Mouse (Mus musculus): Measurements from ENCODE around the gene Bard1. TPM values are rescaled to one million over a fixed set of nuclear protein-coding genes. Genes with fewer than 3 reads are reported as not detected.

Bard1 gene
- polyA plus RNA-seq, 1 experiment from 2014 or later: 2.7 TPM

GRCm38 (mm10) chr1:71068728-71069304, 34.1 kb downstream of the Bard1 start:
- Histone ChIP-seq H3K36me3 (ENCODE audit: control insufficient read depth, insufficient read depth, low read length) (no peaks in the 10 kb centered on the region), H3K4me2 (replicated peaks; ENCODE audit: low read depth, low read length) (no peak overlapping the region), H3K4me1 (replicated peaks; ENCODE audit: control insufficient read depth, insufficient read depth, low read length) (no peaks in the 10 kb centered on the region), H3K27ac (ENCODE audit: low read depth, low read length) (no peak overlapping the region), H3K4me3 (ENCODE audit: low read depth, low read length) (no peak overlapping the region), H3K27me3 (ENCODE audit: control insufficient read depth, insufficient read depth, low read length) (no peaks in the 10 kb centered on the region), H3K9ac (ENCODE audit: low read depth, low read length) (no peak overlapping the region), H3K9me3 (ENCODE audit: control insufficient read depth, low read length) (no peaks in the 10 kb centered on the region)
- DNase-seq (ENCODE audit: low spot score) (no peak), ATAC-seq (ENCODE audit: low FRiP score) (no peak)
- WGBS: 98% methylated on average over 3 of the region's 3 CpGs

GRCm38 (mm10) chr1:71063885-71064492, 39.0 kb downstream of the Bard1 start:
- H3K4me3 ChIP-seq (ENCODE audit: low read depth, low read length): no peak overlapping the region
- WGBS: 93% methylated on average over 16 of the region's 16 CpGs
- H3K4me1 ChIP-seq (replicated peaks; ENCODE audit: control insufficient read depth, insufficient read depth, low read length): no peaks in the 10 kb centered on the region
- H3K27me3 ChIP-seq (ENCODE audit: control insufficient read depth, insufficient read depth, low read length): no peaks in the 10 kb centered on the region
- no peak for ATAC-seq (ENCODE audit: low FRiP score)
- DNase-seq (ENCODE audit: low spot score): no peak
- H3K36me3 ChIP-seq (ENCODE audit: control insufficient read depth, insufficient read depth, low read length): no peaks in the 10 kb centered on the region
- no peak overlapping the region for H3K9ac ChIP-seq (ENCODE audit: low read depth, low read length)
- H3K4me2 ChIP-seq (replicated peaks; ENCODE audit: low read depth, low read length): no peak overlapping the region
- H3K9me3 ChIP-seq (ENCODE audit: control insufficient read depth, low read length): no peaks in the 10 kb centered on the region
- no peak overlapping the region for H3K27ac ChIP-seq (ENCODE audit: low read depth, low read length)

GRCm38 (mm10) chr1:71056143-71056542, 46.8 kb downstream of the Bard1 start:
- H3K27ac ChIP-seq (ENCODE audit: low read depth, low read length): no peak overlapping the region
- H3K27me3 ChIP-seq (ENCODE audit: control insufficient read depth, insufficient read depth, low read length): no peaks in the 10 kb centered on the region
- no peak overlapping the region for H3K4me3 ChIP-seq (ENCODE audit: low read depth, low read length)
- ATAC-seq (ENCODE audit: low FRiP score) (no peak), DNase-seq (ENCODE audit: low spot score) (no peak)
- 84% methylated on average over 4 of the region's 4 CpGs for WGBS
- no peaks in the 10 kb centered on the region for H3K36me3 ChIP-seq (ENCODE audit: control insufficient read depth, insufficient read depth, low read length)
- H3K4me1 ChIP-seq (replicated peaks; ENCODE audit: control insufficient read depth, insufficient read depth, low read length): no peaks in the 10 kb centered on the region
- H3K9ac ChIP-seq (ENCODE audit: low read depth, low read length): no peak overlapping the region
- H3K4me2 ChIP-seq (replicated peaks; ENCODE audit: low read depth, low read length): no peak overlapping the region
- H3K9me3 ChIP-seq (ENCODE audit: control insufficient read depth, low read length): no peaks in the 10 kb centered on the region

- DNase-seq (ENCODE audit: low spot score) (no peak), ATAC-seq (ENCODE audit: low FRiP score) (no peak)
- Histone ChIP-seq H3K4me2 (replicated peaks; ENCODE audit: low read depth, low read length) (no peak overlapping the region), H3K4me1 (replicated peaks; ENCODE audit: control insufficient read depth, insufficient read depth, low read length) (no peaks in the 10 kb centered on the region), H3K36me3 (ENCODE audit: control insufficient read depth, insufficient read depth, low read length) (no peaks in the 10 kb centered on the region), H3K9ac (ENCODE audit: low read depth, low read length) (no peak overlapping the region), H3K27ac (ENCODE audit: low read depth, low read length) (no peak overlapping the region), H3K4me3 (ENCODE audit: low read depth, low read length) (no peak overlapping the region), H3K9me3 (ENCODE audit: control insufficient read depth, low read length) (no peaks in the 10 kb centered on the region), H3K27me3 (ENCODE audit: control insufficient read depth, insufficient read depth, low read length) (no peaks in the 10 kb centered on the region)
- 84% methylated on average over 1 of the region's 1 CpGs for WGBS
Observed at GRCm38 (mm10) chr1:71055454-71055853, 47.5 kb downstream of the Bard1 start.

- H3K4me3 ChIP-seq (ENCODE audit: low read depth, low read length): no peak overlapping the region
- H3K36me3 ChIP-seq (ENCODE audit: control insufficient read depth, insufficient read depth, low read length): no peaks in the 10 kb centered on the region
- H3K4me1 ChIP-seq (replicated peaks; ENCODE audit: control insufficient read depth, insufficient read depth, low read length): no peaks in the 10 kb centered on the region
- no peak overlapping the region for H3K9ac ChIP-seq (ENCODE audit: low read depth, low read length)
- H3K27me3 ChIP-seq (ENCODE audit: control insufficient read depth, insufficient read depth, low read length): no peaks in the 10 kb centered on the region
- DNase-seq (ENCODE audit: low spot score) (no peak), ATAC-seq (ENCODE audit: low FRiP score) (no peak)
- 89% methylated on average over 2 of the region's 2 CpGs for WGBS
- no peak overlapping the region for H3K27ac ChIP-seq (ENCODE audit: low read depth, low read length)
- no peak overlapping the region for H3K4me2 ChIP-seq (replicated peaks; ENCODE audit: low read depth, low read length)
- no peaks in the 10 kb centered on the region for H3K9me3 ChIP-seq (ENCODE audit: control insufficient read depth, low read length)
Observed at GRCm38 (mm10) chr1:71052756-71053155, 50.2 kb downstream of the Bard1 start.

- Histone ChIP-seq H3K27ac (ENCODE audit: low read depth, low read length) (no peak overlapping the region), H3K4me2 (replicated peaks; ENCODE audit: low read depth, low read length) (no peak overlapping the region), H3K4me1 (replicated peaks; ENCODE audit: control insufficient read depth, insufficient read depth, low read length) (no peaks in the 10 kb centered on the region), H3K9me3 (ENCODE audit: control insufficient read depth, low read length) (no peaks in the 10 kb centered on the region), H3K36me3 (ENCODE audit: control insufficient read depth, insufficient read depth, low read length) (no peaks in the 10 kb centered on the region), H3K9ac (ENCODE audit: low read depth, low read length) (no peak overlapping the region), H3K4me3 (ENCODE audit: low read depth, low read length) (no peak overlapping the region), H3K27me3 (ENCODE audit: control insufficient read depth, insufficient read depth, low read length) (no peaks in the 10 kb centered on the region)
- DNase-seq (ENCODE audit: low spot score) (no peak), ATAC-seq (ENCODE audit: low FRiP score) (no peak)
- WGBS: 87% methylated on average over 3 of the region's 3 CpGs
Observed at GRCm38 (mm10) chr1:71052252-71052651, 50.7 kb downstream of the Bard1 start.

- Histone ChIP-seq H3K36me3 (ENCODE audit: control insufficient read depth, insufficient read depth, low read length) (no peaks in the 10 kb centered on the region), H3K4me2 (replicated peaks; ENCODE audit: low read depth, low read length) (no peak overlapping the region), H3K27me3 (ENCODE audit: control insufficient read depth, insufficient read depth, low read length) (no peaks in the 10 kb centered on the region), H3K27ac (ENCODE audit: low read depth, low read length) (no peak overlapping the region), H3K4me1 (replicated peaks; ENCODE audit: control insufficient read depth, insufficient read depth, low read length) (no peaks in the 10 kb centered on the region), H3K9ac (ENCODE audit: low read depth, low read length) (no peak overlapping the region), H3K9me3 (ENCODE audit: control insufficient read depth, low read length) (no peaks in the 10 kb centered on the region), H3K4me3 (ENCODE audit: low read depth, low read length) (no peak overlapping the region)
- 85% methylated on average over 2 of the region's 2 CpGs for WGBS
- DNase-seq (ENCODE audit: low spot score) (no peak), ATAC-seq (ENCODE audit: low FRiP score) (no peak)
Observed at GRCm38 (mm10) chr1:71045141-71045540, 57.8 kb downstream of the Bard1 start.

- H3K27me3 ChIP-seq (ENCODE audit: control insufficient read depth, insufficient read depth, low read length): no peaks in the 10 kb centered on the region
- no peak overlapping the region for H3K4me3 ChIP-seq (ENCODE audit: low read depth, low read length)
- H3K9me3 ChIP-seq (ENCODE audit: control insufficient read depth, low read length): no peaks in the 10 kb centered on the region
- H3K4me2 ChIP-seq (replicated peaks; ENCODE audit: low read depth, low read length): no peak overlapping the region
- no peaks in the 10 kb centered on the region for H3K36me3 ChIP-seq (ENCODE audit: control insufficient read depth, insufficient read depth, low read length)
- H3K4me1 ChIP-seq (replicated peaks; ENCODE audit: control insufficient read depth, insufficient read depth, low read length): no peaks in the 10 kb centered on the region
- DNase-seq (ENCODE audit: low spot score) (no peak), ATAC-seq (ENCODE audit: low FRiP score) (no peak)
- WGBS: 92% methylated on average over 3 of the region's 3 CpGs
- no peak overlapping the region for H3K9ac ChIP-seq (ENCODE audit: low read depth, low read length)
- H3K27ac ChIP-seq (ENCODE audit: low read depth, low read length): no peak overlapping the region
Observed at GRCm38 (mm10) chr1:71043951-71044350, 59.0 kb downstream of the Bard1 start.

GRCm38 (mm10) chr1:71036999-71037398, 65.9 kb downstream of the Bard1 start:
- no peaks in the 10 kb centered on the region for H3K36me3 ChIP-seq (ENCODE audit: control insufficient read depth, insufficient read depth, low read length)
- H3K4me2 ChIP-seq (replicated peaks; ENCODE audit: low read depth, low read length): no peak overlapping the region
- no peaks in the 10 kb centered on the region for H3K9me3 ChIP-seq (ENCODE audit: control insufficient read depth, low read length)
- DNase-seq (ENCODE audit: low spot score) (peak; percentile 59), ATAC-seq (ENCODE audit: low FRiP score) (peak; percentile 73)
- no peak overlapping the region for H3K27ac ChIP-seq (ENCODE audit: low read depth, low read length)
- H3K4me1 ChIP-seq (replicated peaks; ENCODE audit: control insufficient read depth, insufficient read depth, low read length): no peaks in the 10 kb centered on the region
- no peak overlapping the region for H3K4me3 ChIP-seq (ENCODE audit: low read depth, low read length)
- no peak overlapping the region for H3K9ac ChIP-seq (ENCODE audit: low read depth, low read length)
- WGBS: 58% methylated on average over 7 of the region's 7 CpGs
- no peaks in the 10 kb centered on the region for H3K27me3 ChIP-seq (ENCODE audit: control insufficient read depth, insufficient read depth, low read length)
